Mouse (Mus musculus) cortical plate, adult 2 months (tissue): Measurements from ENCODE around the gene Hip1.

ENCODE experiments used
- CTCF ChIP-seq: fragments of 200-500 bp; IDR thresholded peaks from 2 replicates; pipeline ENCODE4 v1.5.1; 2011; ENCODE audit warnings: mild to moderate bottlenecking, control low read depth, low read length; ENCODE audit not compliant: insufficient read depth; ENCODE audit errors: extremely low read depth
- POLR2A ChIP-seq: fragments of 200-500 bp; IDR thresholded peaks from 2 replicates; pipeline ENCODE4 v1.6.1; 2011; ENCODE audit warnings: mild to moderate bottlenecking, low read length, control low read depth; ENCODE audit not compliant: insufficient read depth; ENCODE audit errors: extremely low read depth

- no peak for TF ChIP-seq POLR2A
- TF ChIP-seq CTCF, result no peak
Observed at GRCm38 (mm10) chr5:135507561-135508273, 37.2 kb downstream of the Hip1 start.
